In the genomic region with DNA sequence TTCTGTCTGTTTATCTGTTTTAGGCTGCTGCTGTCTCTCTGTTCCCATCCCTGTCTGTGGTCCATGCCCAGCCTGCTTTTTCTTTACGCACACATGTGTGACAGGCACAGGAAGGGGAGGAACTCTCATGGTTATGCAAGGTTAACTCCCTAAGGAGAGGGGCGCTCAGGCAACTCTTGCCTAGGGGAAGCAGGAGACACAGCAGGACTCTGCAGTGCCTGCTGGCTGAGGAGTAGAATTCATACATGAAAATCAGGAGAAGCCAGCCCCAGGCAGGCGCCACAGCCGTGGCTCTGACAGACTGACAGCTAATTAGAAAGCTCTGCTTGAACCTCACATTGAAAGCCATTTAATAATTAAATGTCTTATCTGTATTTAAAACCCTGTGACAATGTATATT, we compare ENCODE assay signal across 23 mouse cellular contexts.
DNase-seq lines count a peak whose midpoint lies in the region; ATAC-seq and TF ChIP-seq lines count a peak whose summit lies in the region.
"Had no signal": no experiment of that assay in that cellular context is flagged by ENCODE, and none has a peak within 500 bp of the region (broad histone marks: within the 10 kb centered on the region; RNA-seq: fewer than 3 reads in every experiment).

No protein-coding gene starts in this region.

- H3K27me3 ChIP-seq in forebrain, embryonic 12.5 days = peaks cover 19% of the 10 kb centered on the region
- peaks cover 63% of the 10 kb centered on the region for H3K27me3 ChIP-seq in forebrain, embryonic 10.5 days (ENCODE audit: poor library complexity, severe bottlenecking)
- peaks cover 6% of the 10 kb centered on the region; the same call in 1 of the 2 replicates for H3K27me3 ChIP-seq in midbrain, embryonic 13.5 days
- H3K27me3 ChIP-seq in midbrain, embryonic 10.5 days (ENCODE audit: low read depth, poor library complexity, severe bottlenecking) = peaks cover 87% of the 10 kb centered on the region
- no peaks in the 10 kb centered on the region for H3K27me3 ChIP-seq in forebrain, postnatal 0 days (ENCODE audit: insufficient read depth, low read length)
- no peaks in the 10 kb centered on the region for H3K27me3 ChIP-seq in midbrain, embryonic 15.5 days (replicated peaks)
- H3K27me3 ChIP-seq in heart, embryonic 11.5 days (ENCODE audit: control insufficient read depth, insufficient read depth, low read length) = peaks cover 4% of the 10 kb centered on the region; the same call in 1 of the 2 replicates
- H3K27me3 ChIP-seq: embryonic facial prominence, embryonic 13.5 days had no signal

- H3K27ac ChIP-seq in forebrain, embryonic 12.5 days = peak overlapping the region; percentile 68
- no peak overlapping the region for H3K27ac ChIP-seq in forebrain, embryonic 10.5 days
- H3K27ac ChIP-seq in midbrain, embryonic 13.5 days = peak overlapping the region; percentile 84
- H3K27ac ChIP-seq in midbrain, embryonic 10.5 days (replicated peaks) = no peak overlapping the region
- no peak overlapping the region for H3K27ac ChIP-seq in forebrain, postnatal 0 days (ENCODE audit: low read depth, low read length)
- H3K27ac ChIP-seq in midbrain, embryonic 15.5 days = peak overlapping the region; percentile 73
- H3K27ac ChIP-seq in heart, embryonic 11.5 days (ENCODE audit: low read depth, low read length) = no peak overlapping the region
- H3K27ac ChIP-seq: embryonic facial prominence, embryonic 13.5 days; gastrocnemius, adult 2 months; intestine, embryonic 15.5 days; limb, embryonic 13.5 days; liver, embryonic 12.5 days had no signal

- no peak for DNase-seq in forebrain, embryonic 10.5 days (ENCODE audit: extremely low spot score, low spot score)
- no peak for DNase-seq in midbrain, embryonic 10.5 days (ENCODE audit: low spot score)
- DNase-seq in forebrain, postnatal 0 days = no peak
- DNase-seq in testis, postnatal 14 days (ENCODE audit: low spot score) = no peak
- DNase-seq: adrenal gland, adult 8-10 months; cerebellum, adult 18-20 months; cerebellum, postnatal 25 days; gastrocnemius, adult 2 months; heart, postnatal 4 days; kidney, adult 9 months; lung, adult 18-20 months; lung, postnatal 14 days; thymus, adult 2 months had no signal

- H3K9ac ChIP-seq in forebrain, embryonic 12.5 days = no peak overlapping the region
- H3K9ac ChIP-seq in midbrain, embryonic 13.5 days (replicated peaks) = no peak overlapping the region
- H3K9ac ChIP-seq in forebrain, postnatal 0 days = no peak overlapping the region
- no peak overlapping the region for H3K9ac ChIP-seq in midbrain, embryonic 15.5 days
- no peak overlapping the region for H3K9ac ChIP-seq in heart, embryonic 11.5 days (ENCODE audit: low read depth, low read length)
- H3K9ac ChIP-seq: embryonic facial prominence, embryonic 13.5 days; intestine, embryonic 15.5 days; limb, embryonic 13.5 days; liver, embryonic 12.5 days had no signal

- no peaks in the 10 kb centered on the region for H3K9me3 ChIP-seq in forebrain, embryonic 12.5 days
- H3K9me3 ChIP-seq in forebrain, embryonic 10.5 days = no peaks in the 10 kb centered on the region
- no peaks in the 10 kb centered on the region for H3K9me3 ChIP-seq in midbrain, embryonic 13.5 days
- H3K9me3 ChIP-seq in midbrain, embryonic 10.5 days (replicated peaks) = no peaks in the 10 kb centered on the region
- H3K9me3 ChIP-seq in forebrain, postnatal 0 days (ENCODE audit: low read length) = no peaks in the 10 kb centered on the region
- no peaks in the 10 kb centered on the region for H3K9me3 ChIP-seq in midbrain, embryonic 15.5 days
- no peaks in the 10 kb centered on the region for H3K9me3 ChIP-seq in heart, embryonic 11.5 days (replicated peaks; ENCODE audit: control insufficient read depth, low read length)
- H3K9me3 ChIP-seq: embryonic facial prominence, embryonic 13.5 days; intestine, embryonic 15.5 days; limb, embryonic 13.5 days; liver, embryonic 12.5 days had no signal

- H3K4me2 ChIP-seq in forebrain, embryonic 12.5 days = no peak overlapping the region
- H3K4me2 ChIP-seq in midbrain, embryonic 13.5 days (replicated peaks) = no peak overlapping the region
- H3K4me2 ChIP-seq in forebrain, postnatal 0 days (ENCODE audit: low read depth) = no peak overlapping the region
- H3K4me2 ChIP-seq in midbrain, embryonic 15.5 days = no peak overlapping the region
- H3K4me2 ChIP-seq in heart, embryonic 11.5 days = no peak overlapping the region
- H3K4me2 ChIP-seq: embryonic facial prominence, embryonic 13.5 days; intestine, embryonic 15.5 days; limb, embryonic 13.5 days; liver, embryonic 12.5 days had no signal

- H3K36me3 ChIP-seq in forebrain, embryonic 12.5 days (replicated peaks) = no peaks in the 10 kb centered on the region
- H3K36me3 ChIP-seq in forebrain, embryonic 10.5 days (replicated peaks) = no peaks in the 10 kb centered on the region
- no peaks in the 10 kb centered on the region for H3K36me3 ChIP-seq in midbrain, embryonic 13.5 days
- H3K36me3 ChIP-seq in midbrain, embryonic 10.5 days = no peaks in the 10 kb centered on the region
- no peaks in the 10 kb centered on the region for H3K36me3 ChIP-seq in forebrain, postnatal 0 days (ENCODE audit: insufficient read depth)
- H3K36me3 ChIP-seq in midbrain, embryonic 15.5 days (replicated peaks) = no peaks in the 10 kb centered on the region
- no peaks in the 10 kb centered on the region for H3K36me3 ChIP-seq in heart, embryonic 11.5 days (ENCODE audit: control insufficient read depth, insufficient read depth, low read length)
- H3K36me3 ChIP-seq: embryonic facial prominence, embryonic 13.5 days; intestine, embryonic 15.5 days; limb, embryonic 13.5 days; liver, embryonic 12.5 days had no signal

- no peak for TF ChIP-seq CTCF in forebrain, postnatal 0 days (IDR thresholded peaks at IDR 0.05; ENCODE audit: low read depth)

- H3K4me3 ChIP-seq in forebrain, embryonic 12.5 days (replicated peaks) = no peak overlapping the region
- no peak overlapping the region for H3K4me3 ChIP-seq in forebrain, embryonic 10.5 days
- H3K4me3 ChIP-seq in midbrain, embryonic 13.5 days (replicated peaks) = no peak overlapping the region
- H3K4me3 ChIP-seq in midbrain, embryonic 10.5 days = no peak overlapping the region
- no peak overlapping the region for H3K4me3 ChIP-seq in forebrain, postnatal 0 days (ENCODE audit: low read depth, low read length)
- no peak overlapping the region for H3K4me3 ChIP-seq in midbrain, embryonic 15.5 days
- H3K4me3 ChIP-seq in heart, embryonic 11.5 days (ENCODE audit: low read depth, low read length) = no peak overlapping the region
- H3K4me3 ChIP-seq: embryonic facial prominence, embryonic 13.5 days; erythroblast, embryonic 14.5 days; gastrocnemius, adult 2 months; intestine, embryonic 15.5 days; limb, embryonic 13.5 days; liver, embryonic 12.5 days had no signal

- peaks cover 76% of the 10 kb centered on the region for H3K4me1 ChIP-seq in forebrain, embryonic 12.5 days
- peaks cover 69% of the 10 kb centered on the region for H3K4me1 ChIP-seq in forebrain, embryonic 10.5 days
- peaks cover 95% of the 10 kb centered on the region for H3K4me1 ChIP-seq in midbrain, embryonic 13.5 days (replicated peaks)
- H3K4me1 ChIP-seq in midbrain, embryonic 10.5 days = peaks cover 96% of the 10 kb centered on the region
- H3K4me1 ChIP-seq in forebrain, postnatal 0 days (ENCODE audit: insufficient read depth) = peaks cover 11% of the 10 kb centered on the region; the same call in 1 of the 2 replicates
- peaks cover 82% of the 10 kb centered on the region for H3K4me1 ChIP-seq in midbrain, embryonic 15.5 days
- H3K4me1 ChIP-seq in heart, embryonic 11.5 days (ENCODE audit: control insufficient read depth, insufficient read depth, low read length) = peaks cover 15% of the 10 kb centered on the region
- H3K4me1 ChIP-seq: intestine, embryonic 15.5 days had no signal

- 33% methylated on average over 4 of the region's 4 CpGs for WGBS in forebrain, embryonic 12.5 days
- 65% methylated on average over 4 of the region's 4 CpGs for WGBS in forebrain, embryonic 10.5 days
- WGBS in midbrain, embryonic 13.5 days = 27% methylated on average over 4 of the region's 4 CpGs
- 48% methylated on average over 4 of the region's 4 CpGs for WGBS in midbrain, embryonic 10.5 days
- 26% methylated on average over 4 of the region's 4 CpGs for WGBS in forebrain, postnatal 0 days
- WGBS in midbrain, embryonic 15.5 days = 11% methylated on average over 4 of the region's 4 CpGs
- 56% methylated on average over 4 of the region's 4 CpGs for WGBS in heart, embryonic 11.5 days (ENCODE audit: insufficient replicate concordance)

- no peak for ATAC-seq in forebrain, embryonic 12.5 days (ENCODE audit: low FRiP score)
- peak; percentile 31 for ATAC-seq in midbrain, embryonic 13.5 days
- peak; percentile 30; the same call in 1 of the 2 replicates for ATAC-seq in forebrain, postnatal 0 days
- no peak; the same call in 1 of the 2 replicates for ATAC-seq in midbrain, embryonic 15.5 days (replicated peaks)
- ATAC-seq in heart, embryonic 11.5 days (replicated peaks; ENCODE audit: insufficient number of reproducible peaks, low FRiP score, low TSS enrichment) = no peak
- ATAC-seq: activated CD4-positive, CD25-positive, alpha-beta regulatory T cell, adult 4 months; intestine, embryonic 15.5 days; liver, embryonic 12.5 days had no signal

Comparison
In these comparisons a context has a peak if more than half of its experiments do, and no peak if none do; other contexts are left out.
1. ATAC-seq: peak in midbrain, embryonic 13.5 days (single experiment) and forebrain, postnatal 0 days (single experiment); none in forebrain, embryonic 12.5 days (single experiment), midbrain, embryonic 15.5 days (single experiment) and heart, embryonic 11.5 days (single experiment).
2. H3K27ac ChIP-seq: peak in forebrain, embryonic 12.5 days (single experiment), midbrain, embryonic 13.5 days (single experiment) and midbrain, embryonic 15.5 days (single experiment); none in forebrain, embryonic 10.5 days (single experiment), midbrain, embryonic 10.5 days (single experiment), forebrain, postnatal 0 days (single experiment) and heart, embryonic 11.5 days (single experiment).